Mouse (Mus musculus) urinary bladder, postnatal 25 days (tissue): ENCODE data around the gene Mrpl23.

Source experiments
- DNase-seq: peaks from one replicate; pipeline ENCODE4 v3.0.0; 2022; ENCODE audit warnings: low spot score

Mrpl23 gene

DNA sequence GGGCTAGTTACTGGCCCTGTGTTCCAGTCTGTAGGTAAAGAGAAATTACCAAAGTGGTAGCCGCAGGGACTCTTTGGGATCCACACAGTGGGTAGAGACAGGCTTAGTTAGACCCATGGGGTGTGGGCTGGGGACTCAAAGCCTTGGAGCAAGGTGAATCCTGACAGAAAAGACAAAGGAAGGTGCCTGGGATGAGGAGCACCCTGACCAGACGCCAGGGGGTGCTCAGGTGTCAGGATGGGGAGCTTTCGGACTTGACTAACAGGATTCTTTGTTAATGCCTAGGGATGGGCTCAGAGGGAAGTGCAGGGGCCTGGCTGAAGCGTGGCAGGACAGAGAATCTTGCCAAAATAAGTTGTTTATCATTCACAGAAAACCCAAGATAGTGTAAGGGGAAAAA is 10.1 kb upstream of the Mrpl23 start:
- peak; percentile 56 for DNase-seq

GRCm38 (mm10) chr7:142523200-142523990 is 9.1 kb upstream of the Mrpl23 start:
- no peak for DNase-seq

DNA sequence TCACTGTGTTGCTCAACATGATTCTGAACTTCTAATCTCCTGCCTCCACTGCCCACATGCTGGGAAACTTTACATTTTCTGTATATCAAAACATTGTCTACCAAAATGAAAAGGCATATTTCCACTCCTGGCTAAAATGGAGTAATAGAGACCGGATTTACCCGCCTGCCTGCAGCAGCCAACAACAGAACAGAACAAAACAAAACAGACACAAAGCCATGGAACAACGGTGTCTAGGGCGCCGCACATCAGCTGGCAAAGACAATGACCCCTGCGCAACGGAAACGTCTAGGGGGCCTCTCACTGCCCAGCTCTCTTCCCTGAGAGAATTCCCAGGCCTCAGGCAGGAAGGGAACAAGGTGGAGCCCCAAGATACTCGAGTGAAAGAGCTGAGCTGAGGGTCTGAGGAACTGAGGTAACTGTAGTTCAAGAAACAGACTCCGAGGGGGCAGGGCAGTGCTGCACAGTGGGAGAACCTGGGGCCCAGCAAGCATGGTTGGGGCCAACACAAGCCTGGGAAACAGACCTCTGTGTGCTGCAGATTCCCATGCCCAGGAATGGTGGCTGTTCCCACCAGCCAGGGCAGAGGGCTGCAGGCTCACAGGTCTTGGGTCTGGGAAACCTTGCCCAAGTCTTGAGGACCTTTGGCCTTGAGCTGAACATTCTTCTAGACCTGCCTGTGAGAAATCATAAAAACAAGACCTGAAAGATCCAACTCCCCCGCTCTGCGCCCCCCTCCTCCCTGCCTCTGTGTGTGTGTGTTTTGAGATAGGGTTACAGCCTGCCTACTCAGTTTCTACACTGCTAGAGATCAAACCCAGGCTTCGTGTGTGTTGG is 6.9 kb upstream of the Mrpl23 start:
- DNase-seq, result no peak

DNA sequence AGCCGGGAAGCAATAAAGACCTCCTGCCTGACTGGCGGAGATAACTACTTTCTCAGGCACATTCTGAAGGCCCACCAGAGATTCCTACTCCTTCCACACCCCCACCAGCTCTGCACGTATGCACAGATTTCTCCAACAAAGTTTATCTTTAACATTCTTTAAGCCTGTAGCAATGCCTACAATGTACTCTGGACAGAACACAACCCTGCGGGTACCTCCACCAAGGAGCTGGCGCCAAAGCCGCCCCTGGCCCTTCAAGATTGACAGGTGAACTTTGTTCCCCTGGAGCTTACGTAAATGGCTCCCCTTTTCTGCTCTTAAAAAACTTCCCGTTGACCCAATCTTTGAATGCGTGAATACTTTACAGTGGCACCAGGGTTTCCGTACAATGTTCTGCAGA is 3.1 kb upstream of the Mrpl23 start:
- DNase-seq, result no peak

DNA sequence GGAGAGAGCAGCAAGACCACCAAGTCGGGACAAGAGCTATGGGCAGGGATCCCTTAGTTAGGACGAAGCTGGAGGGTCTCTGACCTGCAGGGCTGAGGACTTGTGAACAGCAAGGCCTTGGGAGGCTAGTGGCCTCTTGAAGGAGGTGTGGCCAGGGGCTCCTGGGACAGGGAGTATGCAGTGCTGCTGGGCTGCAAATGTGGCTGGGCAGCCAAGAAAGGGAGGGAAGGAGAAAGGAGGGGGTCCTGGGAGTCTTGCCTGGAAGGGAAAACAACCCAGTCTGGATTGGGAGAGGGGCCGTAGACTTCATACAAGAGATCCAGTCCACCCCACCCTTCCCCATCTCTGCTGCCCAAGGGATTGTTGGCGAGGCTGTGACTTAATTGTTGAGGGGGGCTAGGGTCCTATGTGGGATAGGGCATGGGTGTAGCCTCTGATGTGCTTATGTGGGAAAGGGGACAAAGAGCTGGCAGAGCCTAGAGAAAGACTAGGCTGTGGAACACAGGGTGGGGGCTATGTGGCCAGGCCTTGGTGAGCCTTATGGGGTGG is 439 bp upstream of the Mrpl23 start:
- no peak for DNase-seq

- DNase-seq, result peak; percentile 90
Measured at GRCm38 (mm10) chr7:142533059-142533855, 771 bp downstream of the Mrpl23 start.

DNA sequence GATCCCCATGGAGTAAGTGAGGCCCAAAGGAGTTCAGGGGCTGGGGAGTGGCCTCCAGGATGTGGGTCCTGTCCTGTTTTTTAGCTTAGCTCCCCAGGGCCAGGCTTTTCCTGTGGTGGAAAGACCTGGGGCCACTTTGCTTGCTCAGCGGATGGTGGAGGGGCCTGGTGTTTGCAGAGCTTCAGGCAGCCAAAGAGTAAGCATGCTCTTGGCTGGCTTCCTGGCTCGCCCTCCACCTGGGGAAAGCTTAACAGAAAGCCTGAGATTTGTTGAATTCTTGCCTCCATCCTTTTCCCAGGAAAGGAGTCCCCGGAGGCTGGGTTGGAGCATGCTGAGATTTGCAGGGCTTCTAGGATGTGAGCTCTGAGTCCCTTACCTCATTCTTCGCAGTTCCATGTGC is 2.6 kb downstream of the Mrpl23 start:
- DNase-seq, result no peak

- no peak for DNase-seq
Measured at GRCm38 (mm10) chr7:142535832-142536231, 3.3 kb downstream of the Mrpl23 start.

- DNase-seq, result no peak
Measured at GRCm38 (mm10) chr7:142537181-142537580, 4.7 kb downstream of the Mrpl23 start.

- peak; percentile 65 for DNase-seq
Measured at GRCm38 (mm10) chr7:142537879-142538278, 5.4 kb downstream of the Mrpl23 start.

GRCm38 (mm10) chr7:142538291-142538690 is 5.8 kb downstream of the Mrpl23 start:
- no peak for DNase-seq

GRCm38 (mm10) chr7:142538766-142539165 is 6.3 kb downstream of the Mrpl23 start:
- no peak for DNase-seq

- DNase-seq, result no peak
Measured at GRCm38 (mm10) chr7:142539828-142540227, 7.3 kb downstream of the Mrpl23 start.

- no peak for DNase-seq
Measured at GRCm38 (mm10) chr7:142542771-142543303, 10.4 kb downstream of the Mrpl23 start.

GRCm38 (mm10) chr7:142545967-142546366 is 13.5 kb downstream of the Mrpl23 start:
- DNase-seq, result no peak

- no peak for DNase-seq
Measured at GRCm38 (mm10) chr7:142547874-142548273, 15.4 kb downstream of the Mrpl23 start.

GRCm38 (mm10) chr7:142548706-142549105 is 16.2 kb downstream of the Mrpl23 start:
- no peak for DNase-seq

GRCm38 (mm10) chr7:142549941-142550763 is 17.7 kb downstream of the Mrpl23 start:
- no peak for DNase-seq

DNA sequence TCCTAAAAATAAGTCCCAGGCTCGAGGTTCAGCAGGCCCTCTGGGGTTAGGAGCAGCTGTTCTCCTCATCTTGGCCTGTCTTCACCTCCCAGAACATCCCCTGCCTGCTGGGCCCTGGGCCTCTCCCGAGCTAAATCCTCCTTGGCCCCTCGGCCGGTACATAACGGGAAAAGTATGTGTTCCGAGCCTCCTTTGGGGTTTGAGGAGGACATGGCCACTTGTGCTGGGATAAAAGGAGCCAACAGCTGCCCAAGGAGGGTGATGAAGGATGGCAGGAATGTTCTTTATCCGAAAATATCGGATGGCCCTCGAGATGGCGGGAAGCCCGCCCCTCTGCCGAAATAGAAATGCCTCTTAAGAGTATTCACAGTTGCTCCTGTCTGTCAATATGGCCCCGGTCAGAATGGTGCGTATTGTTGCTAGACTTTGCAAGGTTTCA is 18.5 kb downstream of the Mrpl23 start:
- DNase-seq, result no peak

DNA sequence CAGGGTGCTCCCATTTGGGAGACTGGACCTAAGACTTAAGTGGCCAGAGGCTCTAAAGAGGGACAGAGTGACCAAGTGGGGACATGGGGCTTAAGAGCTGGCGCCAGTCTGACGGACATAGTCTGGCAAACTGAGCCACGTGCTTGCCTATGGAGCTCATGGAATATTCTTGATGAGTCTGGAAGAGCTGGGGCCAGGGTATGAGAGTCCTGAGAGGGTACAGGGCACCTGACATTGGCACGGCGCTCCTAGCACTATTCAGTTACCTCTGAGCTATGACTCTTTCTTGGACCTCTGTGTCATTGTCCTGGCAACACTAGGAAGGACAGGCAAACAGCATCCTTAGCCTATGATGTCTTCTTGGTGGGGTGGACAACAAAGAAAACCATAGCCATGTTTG is 19.2 kb downstream of the Mrpl23 start:
- DNase-seq, result no peak
